Mouse (Mus musculus): ENCODE results near the gene Plxnd1. TPM values are rescaled to one million over a fixed set of nuclear protein-coding genes. Genes with fewer than 3 reads are reported as not detected.

Plxnd1 gene
- total RNA-seq, 2 experiments from 2014 or later, result 116 to 135 TPM

- DNase-seq (ENCODE audit: low spot score in 2 of 2), result peak in 1 of 2 experiments; percentile 69
Measured at GRCm38 (mm10) chr6:115959151-115959691, 35.6 kb downstream of the Plxnd1 start.

GRCm38 (mm10) chr6:115958445-115958844, 36.4 kb downstream of the Plxnd1 start:
- DNase-seq (ENCODE audit: low spot score in 2 of 2), result no peak

- no peak for DNase-seq (ENCODE audit: low spot score in 2 of 2)
Measured at GRCm38 (mm10) chr6:115957681-115958080, 37.1 kb downstream of the Plxnd1 start.

- DNase-seq (ENCODE audit: low spot score in 2 of 2), result no peak
Measured at GRCm38 (mm10) chr6:115956922-115957601, 37.7 kb downstream of the Plxnd1 start.

GRCm38 (mm10) chr6:115956418-115956921, 38.3 kb downstream of the Plxnd1 start:
- no peak for DNase-seq (ENCODE audit: low spot score in 2 of 2)

- no peak for DNase-seq (ENCODE audit: low spot score in 2 of 2)
Measured at GRCm38 (mm10) chr6:115955664-115956063, 39.1 kb downstream of the Plxnd1 start.

GRCm38 (mm10) chr6:115955169-115955568, 39.6 kb downstream of the Plxnd1 start:
- DNase-seq (ENCODE audit: low spot score in 2 of 2), result no peak

- no peak for DNase-seq (ENCODE audit: low spot score in 2 of 2)
Measured at GRCm38 (mm10) chr6:115954506-115955074, 40.2 kb downstream of the Plxnd1 start.

GRCm38 (mm10) chr6:115946389-115946788, 48.4 kb downstream of the Plxnd1 start:
- DNase-seq (ENCODE audit: low spot score in 2 of 2), result no peak

GRCm38 (mm10) chr6:115945633-115946032, 49.2 kb downstream of the Plxnd1 start:
- no peak for DNase-seq (ENCODE audit: low spot score in 2 of 2)

- DNase-seq (ENCODE audit: low spot score in 2 of 2), result no peak
Measured at GRCm38 (mm10) chr6:115944638-115945037, 50.2 kb downstream of the Plxnd1 start, which contains the start of gene H1foo. TSS of gene H1foo (plus strand) at chr6:115944938.

GRCm38 (mm10) chr6:115943498-115944427, 51.0 kb downstream of the Plxnd1 start:
- DNase-seq (ENCODE audit: low spot score in 2 of 2), result no peak

GRCm38 (mm10) chr6:115941128-115941527, 53.7 kb downstream of the Plxnd1 start:
- DNase-seq (ENCODE audit: low spot score in 2 of 2), result no peak

GRCm38 (mm10) chr6:115940603-115941002, 54.2 kb downstream of the Plxnd1 start:
- no peak for DNase-seq (ENCODE audit: low spot score in 2 of 2)

- DNase-seq (ENCODE audit: low spot score in 2 of 2), result no peak
Measured at GRCm38 (mm10) chr6:115938798-115939197, 56.0 kb downstream of the Plxnd1 start.

- no peak for DNase-seq (ENCODE audit: low spot score in 2 of 2)
Measured at GRCm38 (mm10) chr6:115938011-115938410, 56.8 kb downstream of the Plxnd1 start.

- DNase-seq (ENCODE audit: low spot score in 2 of 2), result no peak
Measured at GRCm38 (mm10) chr6:115935544-115935943, 59.3 kb downstream of the Plxnd1 start.

GRCm38 (mm10) chr6:115932391-115932790, 62.4 kb downstream of the Plxnd1 start:
- peak in 1 of 2 experiments; percentile 36 for DNase-seq (ENCODE audit: low spot score in 2 of 2)

GRCm38 (mm10) chr6:115931639-115932038, 63.2 kb downstream of the Plxnd1 start, which contains the start of gene Rho:
TSS of gene Rho (plus strand) at chr6:115931748.
- no peak for DNase-seq (ENCODE audit: low spot score in 2 of 2)

- no peak for DNase-seq (ENCODE audit: low spot score in 2 of 2)
Measured at GRCm38 (mm10) chr6:115930018-115930417, 64.8 kb downstream of the Plxnd1 start.

Measured in adrenal gland, adult 18-20 months (tissue).